Mouse (Mus musculus) cerebellum, adult 11-12 months (tissue): ENCODE measurements around the gene Atp5g2.
"Not testable (repeated sequence)": the region's sequence is repeated elsewhere in the genome, so short reads cannot be mapped to it uniquely, and the experiment has no call there.

Source experiments
- DNase-seq: peaks from one replicate; pipeline ENCODE4 v3.0.0; 2022

Atp5g2 gene

DNA sequence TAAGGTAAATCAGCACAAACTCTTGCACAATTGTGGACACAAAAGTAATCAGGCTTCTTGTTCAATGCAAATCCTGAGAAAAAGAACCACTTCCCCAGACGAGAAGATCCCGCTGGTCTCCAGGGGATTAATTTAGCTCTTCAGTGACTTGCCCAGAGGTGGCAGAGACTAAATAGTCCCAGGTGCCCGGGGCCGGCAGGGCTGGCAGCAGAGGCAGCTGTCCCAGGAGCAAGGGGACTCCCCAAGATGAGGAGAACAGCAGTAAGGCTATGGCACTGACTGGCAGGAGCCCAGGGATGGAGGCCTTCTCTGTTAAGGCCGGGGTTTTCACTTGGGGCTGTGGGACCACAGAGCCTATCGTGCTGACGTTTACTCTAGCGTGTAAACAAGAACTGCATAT, 8.3 kb downstream of the Atp5g2 start:
- no peak for DNase-seq

GRCm38 (mm10) chr15:102662601-102663000, 9.6 kb downstream of the Atp5g2 start:
- DNase-seq, result not testable (repeated sequence)

GRCm38 (mm10) chr15:102657926-102658381, 14.2 kb downstream of the Atp5g2 start:
- no peak for DNase-seq

- DNase-seq, result no peak
Measured at GRCm38 (mm10) chr15:102656658-102657057, 15.5 kb downstream of the Atp5g2 start.

- DNase-seq, result not testable (repeated sequence)
Measured at GRCm38 (mm10) chr15:102651928-102652660, 20.1 kb downstream of the Atp5g2 start.

DNA sequence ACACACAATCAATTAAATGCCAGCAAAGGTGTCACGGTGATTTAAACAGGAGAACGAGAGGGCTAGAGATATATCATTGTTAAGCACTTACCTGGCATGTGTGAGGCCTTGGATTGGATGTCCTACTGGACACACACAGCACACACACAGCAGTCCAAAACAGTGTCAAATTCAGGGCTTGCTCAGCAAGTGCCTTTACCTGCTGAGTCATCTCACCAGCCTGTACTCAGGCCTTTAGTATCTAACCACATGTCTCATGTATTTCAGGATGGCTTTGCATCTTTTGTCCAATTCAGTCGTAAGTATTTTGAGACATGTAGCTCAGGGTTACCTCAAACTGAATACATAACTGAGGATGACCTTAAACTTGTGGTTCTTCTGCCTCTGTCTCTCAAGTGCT, 21.0 kb downstream of the Atp5g2 start:
- no peak for DNase-seq

- no peak for DNase-seq
Measured at GRCm38 (mm10) chr15:102635817-102636216, 36.3 kb downstream of the Atp5g2 start.

GRCm38 (mm10) chr15:102634684-102635083, 37.5 kb downstream of the Atp5g2 start:
- no peak for DNase-seq

GRCm38 (mm10) chr15:102625687-102626055, 46.5 kb downstream of the Atp5g2 start:
- DNase-seq, result no peak

GRCm38 (mm10) chr15:102624970-102625686, 47.0 kb downstream of the Atp5g2 start, which contains the start of the genes Gm28047 and Atf7:
Gm28047 (minus strand) TSS chr15:102625067.
Atf7 (minus strand) TSS chr15:102625464.
- DNase-seq, result peak; percentile 98

- peak; percentile 47 for DNase-seq
Measured at GRCm38 (mm10) chr15:102624291-102624969, 47.7 kb downstream of the Atp5g2 start.

- no peak for DNase-seq
Measured at GRCm38 (mm10) chr15:102623121-102623520, 49.0 kb downstream of the Atp5g2 start.

GRCm38 (mm10) chr15:102622536-102622935, 49.6 kb downstream of the Atp5g2 start:
- no peak for DNase-seq

- DNase-seq, result no peak
Measured at GRCm38 (mm10) chr15:102620765-102621164, 51.4 kb downstream of the Atp5g2 start.

- no peak for DNase-seq
Measured at GRCm38 (mm10) chr15:102619486-102619885, 52.7 kb downstream of the Atp5g2 start.

GRCm38 (mm10) chr15:102617654-102618053, 54.5 kb downstream of the Atp5g2 start:
- no peak for DNase-seq

GRCm38 (mm10) chr15:102616174-102616573, 56.0 kb downstream of the Atp5g2 start:
- DNase-seq, result no peak

DNA sequence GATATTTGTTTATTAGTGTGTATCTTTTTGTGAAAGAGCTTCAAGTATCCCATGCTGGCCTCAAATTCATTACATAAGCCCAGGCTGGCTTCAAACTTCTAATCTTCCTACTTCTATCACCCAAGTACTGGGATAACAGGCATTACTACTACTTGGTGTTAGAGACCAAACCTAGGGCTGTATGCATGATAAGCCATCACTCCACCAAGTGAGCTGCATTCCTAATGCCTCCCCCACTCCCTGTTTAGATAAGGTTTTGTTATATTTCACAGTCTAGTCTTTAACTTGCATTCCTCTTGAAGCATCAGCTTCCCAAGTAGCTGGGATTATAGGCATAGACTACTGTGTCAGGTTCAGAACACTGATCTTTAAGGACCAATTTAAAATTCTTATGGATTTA, 57.9 kb downstream of the Atp5g2 start:
- DNase-seq, result no peak

GRCm38 (mm10) chr15:102612966-102613365, 59.2 kb downstream of the Atp5g2 start:
- DNase-seq, result no peak
